Mouse (Mus musculus): ENCODE measurements around the gene Fggy. TPM values are rescaled to one million over a fixed set of nuclear protein-coding genes. Genes with fewer than 3 reads are reported as not detected.

Gene Fggy
- polyA plus RNA-seq, 1 experiment from 2014 or later: 10.8 TPM

DNA sequence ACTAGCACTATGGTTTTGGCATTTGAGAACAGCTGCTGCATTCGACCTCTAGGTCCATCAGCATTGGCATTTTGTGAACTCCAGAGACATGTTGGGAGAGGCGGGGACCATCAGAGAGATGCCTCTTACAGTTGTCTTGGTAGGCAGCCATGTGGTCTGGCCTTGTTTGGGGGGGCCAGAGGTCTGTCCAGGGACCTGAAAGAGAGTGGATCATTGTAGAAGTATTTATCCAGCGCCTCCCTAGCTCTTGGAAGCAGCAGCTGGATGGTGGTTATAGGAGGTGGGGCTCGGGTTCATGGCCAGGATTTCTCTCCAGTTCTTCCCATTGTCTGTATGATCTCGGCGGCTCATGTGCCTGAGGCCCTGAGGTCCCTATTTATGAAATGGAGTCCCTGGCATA is 54.1 kb downstream of the Fggy start:
- 80% methylated on average over 6 of the region's 6 CpGs for WGBS
- ATAC-seq (ENCODE audit: insufficient read depth, low FRiP score, low TSS enrichment) (no peak), DNase-seq (ENCODE audit: low spot score) (no peak)
- Histone ChIP-seq H3K4me2 (ENCODE audit: low read depth) (no peak overlapping the region), H3K27me3 (ENCODE audit: control insufficient read depth, insufficient read depth, low read length) (no peaks in the 10 kb centered on the region), H3K36me3 (ENCODE audit: control insufficient read depth, insufficient read depth, low read length) (no peaks in the 10 kb centered on the region), H3K9me3 (ENCODE audit: control insufficient read depth, low read length) (no peaks in the 10 kb centered on the region), H3K27ac (ENCODE audit: low read depth, low read length) (no peak overlapping the region), H3K4me1 (ENCODE audit: control insufficient read depth, insufficient read depth, low read length) (no peaks in the 10 kb centered on the region), H3K4me3 (ENCODE audit: low read depth, low read length) (no peak overlapping the region), H3K9ac (ENCODE audit: low read length) (no peak overlapping the region)

DNA sequence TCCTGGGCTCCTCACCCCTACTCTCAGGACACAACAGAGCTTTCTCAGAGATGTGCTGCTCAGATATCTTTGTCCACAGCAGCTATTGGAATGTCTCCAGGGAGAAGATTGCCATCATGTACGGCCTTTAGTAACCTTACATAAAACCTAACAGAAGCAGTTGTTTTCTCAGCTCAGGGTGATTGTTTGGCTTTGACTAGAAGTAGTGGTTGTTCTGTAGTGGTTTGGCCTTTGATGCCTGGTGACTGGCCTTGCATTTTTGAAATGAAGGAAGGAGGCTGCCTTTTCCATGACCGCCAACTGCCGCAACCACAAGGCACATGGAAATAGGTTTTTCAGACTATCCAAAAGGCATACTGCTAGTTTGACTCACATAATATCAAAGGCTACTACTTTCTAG is 63.7 kb downstream of the Fggy start:
- DNase-seq (ENCODE audit: low spot score) (no peak), ATAC-seq (ENCODE audit: insufficient read depth, low FRiP score, low TSS enrichment) (no peak)
- Histone ChIP-seq H3K9me3 (ENCODE audit: control insufficient read depth, low read length) (no peaks in the 10 kb centered on the region), H3K27me3 (ENCODE audit: control insufficient read depth, insufficient read depth, low read length) (no peaks in the 10 kb centered on the region), H3K9ac (ENCODE audit: low read length) (no peak overlapping the region), H3K4me1 (ENCODE audit: control insufficient read depth, insufficient read depth, low read length) (no peaks in the 10 kb centered on the region), H3K4me2 (ENCODE audit: low read depth) (no peak overlapping the region), H3K36me3 (ENCODE audit: control insufficient read depth, insufficient read depth, low read length) (no peaks in the 10 kb centered on the region), H3K27ac (ENCODE audit: low read depth, low read length) (no peak overlapping the region), H3K4me3 (ENCODE audit: low read depth, low read length) (no peak overlapping the region)
- 84% methylated on average over 3 of the region's 3 CpGs for WGBS

DNA sequence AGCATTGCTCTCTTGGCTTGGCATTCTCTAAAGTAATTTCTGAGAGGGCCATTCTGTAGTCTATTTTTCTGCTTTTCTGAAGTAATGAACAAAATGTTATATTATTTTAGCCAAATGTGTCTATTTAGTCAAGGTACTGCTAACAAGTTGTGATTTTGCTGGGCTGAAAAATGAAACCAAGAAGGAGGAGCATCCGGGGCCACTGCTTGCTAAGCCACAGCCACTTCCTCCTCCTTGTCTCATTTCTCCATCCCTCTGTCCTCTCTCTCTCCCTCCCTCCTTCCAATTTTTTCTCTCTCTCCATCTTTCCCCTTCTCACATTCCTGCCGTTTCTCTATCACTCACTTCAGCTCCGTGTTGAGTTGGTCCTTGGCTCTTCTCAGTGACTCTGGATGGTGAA is 67.4 kb downstream of the Fggy start:
- Histone ChIP-seq H3K36me3 (ENCODE audit: control insufficient read depth, insufficient read depth, low read length) (no peaks in the 10 kb centered on the region), H3K27ac (ENCODE audit: low read depth, low read length) (no peak overlapping the region), H3K9ac (ENCODE audit: low read length) (no peak overlapping the region), H3K9me3 (ENCODE audit: control insufficient read depth, low read length) (no peaks in the 10 kb centered on the region), H3K4me1 (ENCODE audit: control insufficient read depth, insufficient read depth, low read length) (no peaks in the 10 kb centered on the region), H3K4me3 (ENCODE audit: low read depth, low read length) (no peak overlapping the region), H3K4me2 (ENCODE audit: low read depth) (no peak overlapping the region), H3K27me3 (ENCODE audit: control insufficient read depth, insufficient read depth, low read length) (no peaks in the 10 kb centered on the region)
- DNase-seq (ENCODE audit: low spot score) (no peak), ATAC-seq (ENCODE audit: insufficient read depth, low FRiP score, low TSS enrichment) (no peak)
- WGBS: 93% methylated on average over 3 of the region's 3 CpGs

DNA sequence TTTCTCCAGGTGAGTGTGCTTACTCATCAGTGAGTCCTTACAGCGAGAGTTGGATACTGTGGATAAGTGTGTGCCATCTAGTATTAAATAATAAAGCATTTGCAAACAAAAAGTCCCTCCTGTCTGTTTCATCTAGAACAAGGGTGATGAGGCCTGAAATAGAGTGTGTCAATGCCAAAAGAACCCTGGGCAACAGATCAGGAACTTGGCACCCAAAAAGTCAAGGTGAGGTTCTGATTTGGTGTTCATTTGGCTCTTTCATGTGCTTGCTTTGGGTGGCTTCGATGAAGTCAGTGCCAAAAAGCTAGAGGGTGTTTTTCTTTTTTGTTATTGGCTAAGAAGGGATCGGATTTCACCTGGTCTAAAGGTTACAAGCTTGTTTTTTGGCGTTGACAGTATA is 68.3 kb downstream of the Fggy start:
- Histone ChIP-seq H3K27ac (ENCODE audit: low read depth, low read length) (no peak overlapping the region), H3K9me3 (ENCODE audit: control insufficient read depth, low read length) (no peaks in the 10 kb centered on the region), H3K9ac (ENCODE audit: low read length) (no peak overlapping the region), H3K4me1 (ENCODE audit: control insufficient read depth, insufficient read depth, low read length) (no peaks in the 10 kb centered on the region), H3K27me3 (ENCODE audit: control insufficient read depth, insufficient read depth, low read length) (no peaks in the 10 kb centered on the region), H3K36me3 (ENCODE audit: control insufficient read depth, insufficient read depth, low read length) (no peaks in the 10 kb centered on the region), H3K4me2 (ENCODE audit: low read depth) (no peak overlapping the region), H3K4me3 (ENCODE audit: low read depth, low read length) (no peak overlapping the region)
- DNase-seq (ENCODE audit: low spot score) (no peak), ATAC-seq (ENCODE audit: insufficient read depth, low FRiP score, low TSS enrichment) (no peak)
- WGBS: 74% methylated on average over 4 of the region's 4 CpGs

DNA sequence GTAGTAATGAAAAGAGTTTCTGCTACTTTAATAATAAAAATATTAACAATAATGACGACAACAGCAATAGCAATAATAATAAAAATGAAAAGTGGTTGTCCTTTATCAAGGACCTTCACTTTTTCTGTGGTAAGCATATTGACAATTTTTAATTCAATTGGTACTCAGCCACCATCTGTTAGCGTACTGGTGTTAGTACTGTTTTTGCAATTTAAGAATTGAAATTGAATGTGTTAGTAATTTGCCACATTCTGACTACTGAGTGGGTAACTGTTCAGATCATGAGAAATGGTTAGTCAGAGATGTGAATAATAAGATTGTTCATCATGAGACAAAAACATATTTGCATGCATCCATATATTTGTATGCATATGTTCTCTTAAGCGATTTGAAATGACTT is 68.9 kb downstream of the Fggy start:
- Histone ChIP-seq H3K27ac (ENCODE audit: low read depth, low read length) (no peak overlapping the region), H3K36me3 (ENCODE audit: control insufficient read depth, insufficient read depth, low read length) (no peaks in the 10 kb centered on the region), H3K27me3 (ENCODE audit: control insufficient read depth, insufficient read depth, low read length) (no peaks in the 10 kb centered on the region), H3K9me3 (ENCODE audit: control insufficient read depth, low read length) (no peaks in the 10 kb centered on the region), H3K4me3 (ENCODE audit: low read depth, low read length) (no peak overlapping the region), H3K9ac (ENCODE audit: low read length) (no peak overlapping the region), H3K4me2 (ENCODE audit: low read depth) (no peak overlapping the region), H3K4me1 (ENCODE audit: control insufficient read depth, insufficient read depth, low read length) (no peaks in the 10 kb centered on the region)
- WGBS: 90% methylated on average over 3 of the region's 3 CpGs
- ATAC-seq (ENCODE audit: insufficient read depth, low FRiP score, low TSS enrichment) (no peak), DNase-seq (ENCODE audit: low spot score) (no peak)

DNA sequence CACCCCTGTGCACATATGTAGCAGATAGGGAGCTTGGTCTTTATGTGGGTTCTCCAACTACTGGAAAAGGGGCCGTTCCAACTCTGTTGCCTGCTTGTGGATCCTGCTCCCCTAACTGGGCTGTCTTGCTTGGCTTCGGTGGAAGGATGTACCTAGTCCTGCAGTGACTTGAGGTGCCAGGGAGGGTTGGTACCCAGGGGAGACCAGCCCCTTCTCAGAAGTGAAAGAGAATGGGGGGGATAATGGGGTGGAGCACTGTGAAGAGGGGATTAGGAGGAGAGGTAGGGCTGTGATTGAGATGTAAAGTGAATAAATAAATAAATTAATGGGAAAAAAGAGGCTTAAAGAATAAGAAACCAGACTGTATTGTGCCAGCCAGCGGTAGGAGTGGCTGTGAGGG is 77.6 kb downstream of the Fggy start:
- no peak for ATAC-seq (ENCODE audit: insufficient read depth, low FRiP score, low TSS enrichment)
- H3K27me3 ChIP-seq (ENCODE audit: control insufficient read depth, insufficient read depth, low read length): no peaks in the 10 kb centered on the region
- no peak overlapping the region for H3K27ac ChIP-seq (ENCODE audit: low read depth, low read length)
- WGBS: 75% methylated on average over 3 of the region's 3 CpGs
- no peak overlapping the region for H3K9ac ChIP-seq (ENCODE audit: low read length)
- no peaks in the 10 kb centered on the region for H3K36me3 ChIP-seq (ENCODE audit: control insufficient read depth, insufficient read depth, low read length)
- H3K9me3 ChIP-seq (ENCODE audit: control insufficient read depth, low read length): no peaks in the 10 kb centered on the region
- H3K4me2 ChIP-seq (ENCODE audit: low read depth): no peak overlapping the region
- H3K4me1 ChIP-seq (ENCODE audit: control insufficient read depth, insufficient read depth, low read length): no peaks in the 10 kb centered on the region; the same call in 1 of the 2 replicates
- no peak for DNase-seq (ENCODE audit: low spot score)
- H3K4me3 ChIP-seq (ENCODE audit: low read depth, low read length): no peak overlapping the region

DNA sequence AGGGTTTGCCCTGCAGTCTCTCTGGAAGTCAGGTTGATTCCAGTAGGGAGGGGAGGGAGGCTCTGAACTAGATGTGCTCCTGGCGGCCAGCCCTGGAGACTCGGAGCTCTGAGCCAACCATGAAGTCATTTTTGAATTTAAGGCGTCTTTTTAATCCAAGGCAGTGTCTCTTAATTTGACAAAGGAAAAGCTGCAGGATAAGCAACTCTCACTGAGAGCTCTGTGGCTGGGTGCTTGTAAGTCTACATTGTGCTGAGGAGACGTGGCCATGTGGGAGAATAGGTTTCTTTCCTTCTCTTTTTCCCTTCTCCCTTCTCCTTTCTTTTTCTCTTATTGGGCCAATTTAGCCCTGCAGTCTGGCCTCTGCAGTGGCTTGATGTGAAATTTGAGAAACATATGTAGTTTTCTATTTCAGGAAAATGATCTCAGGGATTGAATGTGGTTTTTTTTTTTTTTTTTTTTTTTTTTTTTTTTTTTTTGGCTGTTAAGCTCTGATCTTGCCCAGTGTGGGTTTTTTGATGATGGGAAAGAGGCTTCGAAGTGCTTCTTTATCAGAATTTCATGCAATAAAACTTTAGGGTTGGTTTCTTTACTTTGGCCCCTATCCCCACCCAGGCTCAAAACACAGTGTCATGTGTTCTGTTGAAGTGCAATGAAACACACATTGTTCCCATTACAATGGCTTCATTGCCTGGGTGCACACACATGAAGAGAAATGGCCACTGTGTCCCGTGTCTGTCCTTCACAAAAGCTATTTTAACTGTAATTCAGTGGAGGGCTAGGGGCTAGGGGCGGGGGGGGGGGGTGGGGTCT is 79.8 kb downstream of the Fggy start:
- WGBS: 49% methylated on average over 7 of the region's 7 CpGs
- peak; percentile 70 for ATAC-seq (ENCODE audit: insufficient read depth, low FRiP score, low TSS enrichment)
- Histone ChIP-seq H3K9me3 (ENCODE audit: control insufficient read depth, low read length) (no peaks in the 10 kb centered on the region), H3K9ac (ENCODE audit: low read length) (no peak overlapping the region), H3K4me2 (ENCODE audit: low read depth) (no peak overlapping the region), H3K27ac (ENCODE audit: low read depth, low read length) (no peak overlapping the region; the same call in 1 of the 2 replicates), H3K36me3 (ENCODE audit: control insufficient read depth, insufficient read depth, low read length) (no peaks in the 10 kb centered on the region), H3K4me1 (ENCODE audit: control insufficient read depth, insufficient read depth, low read length) (no peaks in the 10 kb centered on the region; the same call in 1 of the 2 replicates), H3K4me3 (ENCODE audit: low read depth, low read length) (no peak overlapping the region), H3K27me3 (ENCODE audit: control insufficient read depth, insufficient read depth, low read length) (no peaks in the 10 kb centered on the region)
- no peak for DNase-seq (ENCODE audit: low spot score)

DNA sequence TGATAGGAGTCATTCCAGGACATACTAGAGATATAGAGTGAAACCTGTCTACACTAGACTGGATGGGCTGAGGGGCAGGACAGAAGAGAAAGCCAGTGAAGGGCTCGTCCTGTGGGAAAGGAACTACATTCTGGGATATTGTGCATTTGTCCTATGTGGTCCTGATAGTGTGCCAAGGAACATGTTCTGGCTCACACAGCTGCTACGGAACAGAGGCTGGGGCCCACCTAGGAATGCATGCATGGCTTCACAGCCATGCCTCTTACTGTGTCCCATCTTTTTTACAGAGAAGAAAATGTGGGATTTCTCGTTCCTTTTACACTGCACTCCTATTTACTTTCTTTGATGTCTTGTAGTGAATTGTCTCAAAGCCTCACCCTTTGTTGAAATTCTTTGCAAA is 80.8 kb downstream of the Fggy start:
- H3K9ac ChIP-seq (ENCODE audit: low read length): no peak overlapping the region
- H3K27ac ChIP-seq (ENCODE audit: low read depth, low read length): no peak overlapping the region; the same call in 1 of the 2 replicates
- no peaks in the 10 kb centered on the region for H3K27me3 ChIP-seq (ENCODE audit: control insufficient read depth, insufficient read depth, low read length)
- no peaks in the 10 kb centered on the region for H3K9me3 ChIP-seq (ENCODE audit: control insufficient read depth, low read length)
- no peak overlapping the region for H3K4me2 ChIP-seq (ENCODE audit: low read depth)
- WGBS: 75% methylated on average over 3 of the region's 3 CpGs
- H3K4me3 ChIP-seq (ENCODE audit: low read depth, low read length): no peak overlapping the region
- H3K36me3 ChIP-seq (ENCODE audit: control insufficient read depth, insufficient read depth, low read length): no peaks in the 10 kb centered on the region
- ATAC-seq (ENCODE audit: insufficient read depth, low FRiP score, low TSS enrichment) (no peak), DNase-seq (ENCODE audit: low spot score) (no peak)
- H3K4me1 ChIP-seq (ENCODE audit: control insufficient read depth, insufficient read depth, low read length): no peaks in the 10 kb centered on the region; the same call in 1 of the 2 replicates

DNA sequence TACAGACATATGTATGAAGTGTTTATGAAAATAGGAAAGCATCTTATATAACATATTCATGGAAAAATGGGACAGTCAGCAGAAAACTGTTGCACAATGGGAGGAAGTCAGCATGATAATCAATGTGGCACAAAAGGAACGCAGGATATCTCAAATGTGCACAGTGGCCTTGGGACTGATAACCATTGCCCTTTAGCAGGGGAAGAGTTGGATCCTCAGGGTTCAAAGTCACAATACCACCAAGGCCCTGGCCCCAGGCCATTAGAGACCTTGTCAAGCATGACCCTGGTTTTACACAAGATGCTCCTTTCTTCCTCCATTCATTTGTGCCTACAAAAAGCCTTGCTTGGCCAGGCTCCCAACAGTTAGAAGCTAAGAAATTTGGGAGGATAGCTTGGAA is 83.5 kb downstream of the Fggy start:
- DNase-seq (ENCODE audit: low spot score) (no peak), ATAC-seq (ENCODE audit: insufficient read depth, low FRiP score, low TSS enrichment) (no peak)
- no peak overlapping the region for H3K4me2 ChIP-seq (ENCODE audit: low read depth)
- no peak overlapping the region for H3K9ac ChIP-seq (ENCODE audit: low read length)
- no peaks in the 10 kb centered on the region for H3K36me3 ChIP-seq (ENCODE audit: control insufficient read depth, insufficient read depth, low read length)
- H3K9me3 ChIP-seq (ENCODE audit: control insufficient read depth, low read length): no peaks in the 10 kb centered on the region
- H3K27me3 ChIP-seq (ENCODE audit: control insufficient read depth, insufficient read depth, low read length): no peaks in the 10 kb centered on the region
- WGBS: 90% methylated on average over 1 of the region's 1 CpGs
- H3K4me3 ChIP-seq (ENCODE audit: low read depth, low read length): no peak overlapping the region
- H3K4me1 ChIP-seq (ENCODE audit: control insufficient read depth, insufficient read depth, low read length): peaks cover 2% of the 10 kb centered on the region; the same call in 1 of the 2 replicates
- H3K27ac ChIP-seq (ENCODE audit: low read depth, low read length): no peak overlapping the region

All from neural tube, embryonic 11.5 days (tissue).